Mouse (Mus musculus) CH12.LX (cell line): ENCODE data around the gene Evc2. TPM values are rescaled to one million over a fixed set of nuclear protein-coding genes. Genes with fewer than 3 reads are reported as not detected.

ENCODE experiments used
- DNase-seq: peaks from one replicate; pipeline ENCODE4 v3.0.0-alpha.2; 2013; ENCODE audit errors: extremely low read depth
- H3K27ac ChIP-seq: 2 replicates; pipeline ENCODE4 v1.5.1; 2012; ENCODE audit warnings: low read depth, mild to moderate bottlenecking, control low read depth, moderate library complexity; ENCODE audit not compliant: insufficient read depth
- H3K27me3 ChIP-seq: replicated peaks from 2 replicates; pipeline ENCODE3; 2012; ENCODE audit warnings: inconsistent platforms
- H3K36me3 ChIP-seq, 2 experiments: replicated peaks in 1 of 2; 2 replicates each; pipeline versions ENCODE3 to v1.6.1; 2012; ENCODE audit warnings: inconsistent platforms in 1 of 2, low read length in 1 of 2, mild to moderate bottlenecking in 1 of 2, mixed read lengths in 1 of 2, moderate library complexity in 1 of 2; ENCODE audit not compliant: control insufficient read depth in 1 of 2, insufficient read depth in 1 of 2
- H3K4me1 ChIP-seq, 2 experiments: 2 replicates each; pipeline ENCODE4 v1.6.1; 2012; ENCODE audit warnings: inconsistent platforms in 1 of 2, moderate library complexity in 1 of 2; ENCODE audit not compliant: insufficient read depth in 2 of 2, control insufficient read depth in 1 of 2
- H3K4me2 ChIP-seq: 2 replicates; pipeline ENCODE4 v1.6.1; 2012; ENCODE audit warnings: low read depth, mild to moderate bottlenecking, control low read depth; ENCODE audit not compliant: poor library complexity, insufficient read depth, severe bottlenecking
- H3K4me3 ChIP-seq, 3 experiments: fragments of 150-350 bp in 1 of 3; sonication (generic) in 1 of 3; replicated peaks in 1 of 3; 2 replicates each; pipeline versions ENCODE3 to v1.5.1; 2011 to 2012; ENCODE audit warnings: low read depth in 2 of 3, low read length in 2 of 3, mild to moderate bottlenecking in 2 of 3, moderate library complexity in 2 of 3, control low read depth in 1 of 3, improper control_type of control experiment in 1 of 3, inconsistent platforms in 1 of 3, mixed read lengths in 1 of 3; ENCODE audit not compliant: poor library complexity in 1 of 3
- H3K79me2 ChIP-seq: replicated peaks from 2 replicates; pipeline ENCODE4 v1.6.1; 2012; ENCODE audit warnings: mild to moderate bottlenecking, moderate library complexity; ENCODE audit not compliant: control insufficient read depth, poor library complexity, insufficient read depth, severe bottlenecking; ENCODE audit errors: extremely low read depth
- H3K9ac ChIP-seq: 2 replicates; pipeline ENCODE4 v1.6.1; 2012; ENCODE audit warnings: low read depth, mild to moderate bottlenecking, control low read depth, moderate library complexity; ENCODE audit not compliant: insufficient read depth
- H3K9me3 ChIP-seq: replicated peaks from 2 replicates; pipeline ENCODE3; 2012; ENCODE audit warnings: low read length, inconsistent platforms, mixed read lengths
- BHLHE40 ChIP-seq: IDR thresholded peaks from 2 replicates; pipeline ENCODE4 v1.6.1; 2011; ENCODE audit warnings: mild to moderate bottlenecking, low read depth, low read length, improper control_type of control experiment
- CHD1 ChIP-seq: IDR thresholded peaks from 2 replicates; pipeline ENCODE4 v1.6.1; 2012; ENCODE audit warnings: low read depth, low read length, improper control_type of control experiment, inconsistent platforms
- CHD2 ChIP-seq: IDR thresholded peaks from 2 replicates; pipeline ENCODE4 v1.6.1; 2011; ENCODE audit warnings: low read length, improper control_type of control experiment
- CTCF ChIP-seq, 2 experiments: IDR thresholded peaks in 1 of 2; conservative IDR thresholded peaks in 1 of 2; 2 replicates each; pipeline ENCODE4 v1.5.1; 2011 to 2012; ENCODE audit warnings: low read depth in 2 of 2, low read length in 2 of 2, improper control_type of control experiment in 1 of 2, inconsistent platforms in 1 of 2, mild to moderate bottlenecking in 1 of 2, moderate library complexity in 1 of 2
- ELF1 ChIP-seq: IDR thresholded peaks from 2 replicates; pipeline ENCODE4 v1.6.1; 2014; ENCODE audit warnings: low read depth, mild to moderate bottlenecking, inconsistent platforms, low read length, improper control_type of control experiment
- ETS1 ChIP-seq: conservative IDR thresholded peaks from 2 replicates; pipeline ENCODE4 v1.6.1; 2012; ENCODE audit warnings: low read depth, mild to moderate bottlenecking, inconsistent platforms, low read length, improper control_type of control experiment, moderate library complexity
- GABPA ChIP-seq: IDR thresholded peaks from 2 replicates; pipeline ENCODE4 v1.6.1; 2012; ENCODE audit warnings: low read depth, low read length, improper control_type of control experiment, inconsistent platforms; ENCODE audit not compliant: insufficient replicate concordance
- HCFC1 ChIP-seq: IDR thresholded peaks from 2 replicates; pipeline ENCODE4 v1.6.1; 2012; ENCODE audit warnings: low read depth, mild to moderate bottlenecking, inconsistent platforms, low read length, improper control_type of control experiment
- IRF4 ChIP-seq: IDR thresholded peaks from 2 replicates; pipeline ENCODE4 v1.6.1; 2014; ENCODE audit warnings: low read depth, mild to moderate bottlenecking, inconsistent platforms, low read length, improper control_type of control experiment
- JUN ChIP-seq: IDR thresholded peaks from 2 replicates; pipeline ENCODE4 v1.6.1; 2011; ENCODE audit warnings: low read depth, mild to moderate bottlenecking, low read length, improper control_type of control experiment, moderate library complexity; ENCODE audit not compliant: insufficient read depth
- JUND ChIP-seq: conservative IDR thresholded peaks from 2 replicates; pipeline ENCODE4 v1.6.1; 2011; ENCODE audit warnings: low read depth, low read length, improper control_type of control experiment
- MAFK ChIP-seq: IDR thresholded peaks from 2 replicates; pipeline ENCODE4 v1.6.1; 2011; ENCODE audit warnings: low read length, improper control_type of control experiment; ENCODE audit not compliant: insufficient replicate concordance
- MAX ChIP-seq: IDR thresholded peaks from 2 replicates; pipeline ENCODE4 v1.6.1; 2011; ENCODE audit warnings: low read length, improper control_type of control experiment
- MAZ ChIP-seq: IDR thresholded peaks from 2 replicates; pipeline ENCODE4 v1.6.1; 2012; ENCODE audit warnings: low read depth, mild to moderate bottlenecking, inconsistent platforms, low read length, improper control_type of control experiment, moderate library complexity
- MEF2A ChIP-seq: IDR thresholded peaks from 2 replicates; pipeline ENCODE4 v1.6.1; 2014; ENCODE audit warnings: low read depth, mild to moderate bottlenecking, inconsistent platforms, low read length, improper control_type of control experiment, borderline replicate concordance
- MYC ChIP-seq: IDR thresholded peaks from 2 replicates; pipeline ENCODE4 v1.6.1; 2011; ENCODE audit warnings: low read depth, mild to moderate bottlenecking, improper control_type of control experiment, low read length
- NRF1 ChIP-seq: IDR thresholded peaks from 2 replicates; pipeline ENCODE4 v1.6.1; 2014; ENCODE audit warnings: low read depth, mild to moderate bottlenecking, inconsistent platforms, low read length, improper control_type of control experiment, moderate library complexity
- PAX5 ChIP-seq: IDR thresholded peaks from 2 replicates; pipeline ENCODE4 v1.6.1; 2012; ENCODE audit warnings: low read length, inconsistent platforms, mixed read lengths
- POLR2A ChIP-seq: IDR thresholded peaks from 2 replicates; pipeline ENCODE4 v1.6.1; 2011; ENCODE audit warnings: low read depth, mild to moderate bottlenecking, improper control_type of control experiment, low read length
- POLR2AphosphoS2 ChIP-seq: IDR thresholded peaks from 2 replicates; pipeline ENCODE4 v1.6.1; 2011; ENCODE audit warnings: low read depth, low read length, improper control_type of control experiment
- RCOR1 ChIP-seq: conservative IDR thresholded peaks from 2 replicates; pipeline ENCODE4 v1.6.1; 2012; ENCODE audit warnings: low read depth, mild to moderate bottlenecking, inconsistent platforms, low read length, improper control_type of control experiment
- SIN3A ChIP-seq: IDR thresholded peaks from 2 replicates; pipeline ENCODE4 v1.6.1; 2012; ENCODE audit warnings: low read length, improper control_type of control experiment, inconsistent platforms
- SMC3 ChIP-seq: IDR thresholded peaks from 2 replicates; pipeline ENCODE4 v1.6.1; 2011; ENCODE audit warnings: low read depth, low read length, improper control_type of control experiment
- TBP ChIP-seq: conservative IDR thresholded peaks from 2 replicates; pipeline ENCODE4 v1.6.1; 2011; ENCODE audit warnings: low read depth, low read length, improper control_type of control experiment
- TCF12 ChIP-seq: IDR thresholded peaks from 2 replicates; pipeline ENCODE4 v1.6.1; 2014; ENCODE audit warnings: low read depth, mild to moderate bottlenecking, inconsistent platforms, low read length, improper control_type of control experiment
- UBTF ChIP-seq: IDR thresholded peaks from 2 replicates; pipeline ENCODE4 v1.6.1; 2012; ENCODE audit warnings: low read depth, mild to moderate bottlenecking, inconsistent platforms, low read length, improper control_type of control experiment, moderate library complexity
- USF1 ChIP-seq: IDR thresholded peaks from 2 replicates; pipeline ENCODE4 v1.6.1; 2014; ENCODE audit warnings: low read depth, mild to moderate bottlenecking, inconsistent platforms, low read length, improper control_type of control experiment
- USF2 ChIP-seq: conservative IDR thresholded peaks from 2 replicates; pipeline ENCODE4 v1.6.1; 2011; ENCODE audit warnings: low read depth, low read length, improper control_type of control experiment
- ZKSCAN1 ChIP-seq: IDR thresholded peaks from 2 replicates; pipeline ENCODE4 v1.6.1; 2012; ENCODE audit warnings: low read depth, inconsistent platforms, low read length, improper control_type of control experiment, borderline replicate concordance
- ZMIZ1 ChIP-seq: IDR thresholded peaks from 2 replicates; pipeline ENCODE4 v1.6.1; 2012; ENCODE audit warnings: low read depth, mild to moderate bottlenecking, inconsistent platforms, low read length, improper control_type of control experiment
- ZNF384 ChIP-seq: IDR thresholded peaks from 2 replicates; pipeline ENCODE4 v1.6.1; 2012; ENCODE audit warnings: low read depth, low read length, improper control_type of control experiment, inconsistent platforms
- dilution Hi-C: fragments of 300-500 bp; cut with MboI; formaldehyde crosslinking; loops from 2 replicates; pipeline ENCODE4 v1.14.3; 2020; ENCODE audit warnings: low sequenced_read_pairs; ENCODE audit not compliant: extremely low pct_unique_long_range_greater_than_20kb, extremely low pct_ligation_motif_present
- in situ Hi-C: fragments of 300-500 bp; cut with MboI; formaldehyde crosslinking; loops from 3 replicates; pipeline ENCODE4 v1.14.3; 2019; ENCODE audit warnings: low sequenced_read_pairs, low pct_ligation_motif_present, low pct_unique_long_range_greater_than_20kb, mixed read lengths
- polyA plus RNA-seq: library from polyadenylated mRNA; unstranded; fragments of >175 nt; gene quantifications from 2 replicates; pipeline ENCODE4 v1.2.1, GENCODE M21; 2012; ENCODE audit warnings: low read depth; ENCODE audit not compliant: insufficient read length
- total RNA-seq, 2 experiments: library from RNA; depleted of rRNA; stranded (reverse); fragments of 300-350 nt in 1 of 2; fragments of >200 nt in 1 of 2; gene quantifications; 2 replicates each; pipeline ENCODE4 v1.2.3; 2012 to 2014

Evc2 gene
- total and polyA plus RNA-seq, 3 experiments: 0.04 TPM; not detected in 2

- dilution Hi-C loops (no loop called here), in situ Hi-C loops (no loop called here)
These were observed 28.3 kb upstream of the Evc2 start for GRCm38 (mm10) chr5:37310026-37310425.

GRCm38 (mm10) chr5:37312980-37313722, 25.1 kb upstream of the Evc2 start:
- in situ Hi-C loops (no loop called here), dilution Hi-C loops (no loop called here)
- peaks cover 3% of the 10 kb centered on the region for H3K27me3 ChIP-seq
- no peaks in the 10 kb centered on the region for H3K36me3 ChIP-seq
- H3K4me2 ChIP-seq: peak overlapping the region; percentile 54; the same call in 1 of the 2 replicates
- H3K79me2 ChIP-seq: no peaks in the 10 kb centered on the region
- H3K4me3 ChIP-seq: peak overlapping the region in 1 of 3 experiments; percentile 26
- peak; percentile 69 for DNase-seq
- no peak overlapping the region for H3K9ac ChIP-seq
- H3K27ac ChIP-seq: peak overlapping the region; percentile 52; the same call in 1 of the 2 replicates
- peaks cover 16% of the 10 kb centered on the region for H3K9me3 ChIP-seq
- peaks cover 20 to 37% of the 10 kb centered on the region in 2 experiments for H3K4me1 ChIP-seq
- TF ChIP-seq IRF4: peak; percentile 91
- TF ChIP-seq MAX: no peak
- TF ChIP-seq NRF1: no peak
- TF ChIP-seq GABPA: no peak
- TF ChIP-seq ZMIZ1: no peak
- TF ChIP-seq BHLHE40: peak; percentile 62
- no peak for TF ChIP-seq JUND
- no peak for TF ChIP-seq POLR2AphosphoS2
- TF ChIP-seq JUN: no peak
- TF ChIP-seq PAX5: no peak
- peak; percentile 82; the same call in 1 of the 2 replicates for TF ChIP-seq RCOR1
- TF ChIP-seq SIN3A: 0 out of 2 replicates have a peak, but pooled peaks have one; percentile 70
- peak; percentile 74 for TF ChIP-seq ETS1
- TF ChIP-seq HCFC1: no peak
- TF ChIP-seq MAZ: no peak
- TF ChIP-seq TCF12: peak; percentile 89
- TF ChIP-seq ELF1: no peak; the same call in 1 of the 2 replicates
- no peak for TF ChIP-seq CTCF (conservative IDR thresholded peaks at IDR 0.05 in 1 of 2, IDR thresholded peaks at IDR 0.05 in 1 of 2; ENCODE audit: low read depth in 2 of 2, low read length in 2 of 2)
- TF ChIP-seq USF1: no peak
- no peak for TF ChIP-seq TBP
- no peak for TF ChIP-seq MYC
- no peak for TF ChIP-seq USF2
- TF ChIP-seq POLR2A: no peak
- no peak for TF ChIP-seq CHD1
- no peak for TF ChIP-seq CHD2
- no peak for TF ChIP-seq ZNF384
- TF ChIP-seq MAFK: 0 out of 2 replicates have a peak, but pooled peaks have one; percentile 5
- TF ChIP-seq ZKSCAN1: no peak
- no peak for TF ChIP-seq UBTF

More at GRCm38 (mm10) chr5:37310026-37310425, 28.3 kb upstream of the Evc2 start:
- H3K36me3 ChIP-seq: no peaks in the 10 kb centered on the region
- no peak overlapping the region for H3K27ac ChIP-seq
- H3K9ac ChIP-seq: no peak overlapping the region
- TF ChIP-seq POLR2A: no peak
- no peak for TF ChIP-seq HCFC1
- no peak for TF ChIP-seq ZNF384
- no peak for TF ChIP-seq USF1
- no peak for TF ChIP-seq MEF2A
- TF ChIP-seq MYC: no peak
- no peak for TF ChIP-seq NRF1
- no peak for TF ChIP-seq SMC3
- TF ChIP-seq ELF1: no peak
- no peaks in the 10 kb centered on the region for H3K79me2 ChIP-seq
- no peak for DNase-seq
- peaks cover 3% of the 10 kb centered on the region for H3K27me3 ChIP-seq
- peaks cover 3% of the 10 kb centered on the region for H3K9me3 ChIP-seq
- no peak overlapping the region for H3K4me2 ChIP-seq
- peaks cover 20 to 37% of the 10 kb centered on the region in 2 experiments for H3K4me1 ChIP-seq
- H3K4me3 ChIP-seq: no peak overlapping the region
